Mouse (Mus musculus): ENCODE results near the gene Gng10. TPM values are rescaled to one million over a fixed set of nuclear protein-coding genes. Genes with fewer than 3 reads are reported as not detected.

Gene Gng10
- total RNA-seq, 2 experiments from 2014 or later = 66.3 to 72.7 TPM

Other genes with a start within 250 kb of the Gng10 start
- gene Olfr267, start 247.4 kb upstream of the Gng10 start, total RNA-seq (2021) = under 1 TPM; 0.12 to 0.25 TPM
- 100 to 1,000 TPM; 107 to 141 TPM for gene Ecpas, start 122.3 kb upstream of the Gng10 start, total RNA-seq (2021)
- 10 to 100 TPM; 49.5 to 49.8 TPM for gene Zkscan16, start 91.5 kb upstream of the Gng10 start, total RNA-seq (2021)
- 1 to 10 TPM; 1.5 TPM for gene Ptgr1, start 48.0 kb upstream of the Gng10 start, total RNA-seq (2021)
- 1 to 10 TPM; 5.7 to 6.1 TPM for gene Dnajc25, start 40.0 kb upstream of the Gng10 start, total RNA-seq (2021)
- gene Gm20503, start 31.9 kb upstream of the Gng10 start, total RNA-seq (2021) = 1 to 10 TPM; 2.1 to 3.3 TPM
- gene AI481877, start 103.9 kb downstream of the Gng10 start, total RNA-seq (2021) = not detected
- 10 to 100 TPM; 88.1 to 88.4 TPM for gene Ugcg, start 154.2 kb downstream of the Gng10 start, total RNA-seq (2021)

Data from left cerebral cortex, postnatal 36 days (tissue).